In genomic region chr3:119154604-119155444, GRCm38 (mm10) we compare ENCODE assay signal across 11 mouse cellular contexts.
A peak's percentile ranks its signal among the peaks of the same experiment; 100 is the strongest.
DNase-seq lines count a peak whose midpoint lies in the region; ATAC-seq and TF ChIP-seq lines count a peak whose summit lies in the region.
"Had no signal": no experiment of that assay in that cellular context is flagged by ENCODE, and none has a peak within 500 bp of the region (broad histone marks: within the 10 kb centered on the region; RNA-seq: fewer than 3 reads in every experiment).

No protein-coding gene starts in this region.

- DNase-seq in frontal cortex, postnatal 25 days (ENCODE audit: low spot score in 2 of 2): no peak
- peak; percentile 7 for DNase-seq in R1 (ENCODE audit: low read depth, low spot score)
- no peak for DNase-seq in limb, embryonic 14.5 days (ENCODE audit: low spot score)
- no peak for DNase-seq in urinary bladder, postnatal 25 days (ENCODE audit: low spot score)
- DNase-seq in stomach, postnatal 0 days (ENCODE audit: low spot score): no peak
- no peak for DNase-seq in heart, adult 11 months

- no peaks in the 10 kb centered on the region for H3K36me3 ChIP-seq in embryonic facial prominence, embryonic 13.5 days
- H3K36me3 ChIP-seq in limb, embryonic 14.5 days (ENCODE audit: control insufficient read depth, insufficient read depth, low read length): no peaks in the 10 kb centered on the region
- no peaks in the 10 kb centered on the region for H3K36me3 ChIP-seq in stomach, postnatal 0 days (ENCODE audit: control insufficient read depth, insufficient read depth, low read length)
- H3K36me3 ChIP-seq: liver, embryonic 15.5 days had no signal

- peak overlapping the region; percentile 52 for H3K4me2 ChIP-seq in embryonic facial prominence, embryonic 13.5 days
- H3K4me2 ChIP-seq in limb, embryonic 14.5 days (replicated peaks; ENCODE audit: low read depth, low read length, severe bottlenecking): no peak overlapping the region
- no peak overlapping the region for H3K4me2 ChIP-seq in stomach, postnatal 0 days (replicated peaks; ENCODE audit: low read depth)
- H3K4me2 ChIP-seq: heart, embryonic 11.5 days; liver, embryonic 15.5 days had no signal

- no peak for TF ChIP-seq POLR2A in limb, embryonic 14.5 days (IDR thresholded peaks at IDR 0.05; ENCODE audit: borderline replicate concordance, extremely low read depth, insufficient read depth, insufficient read length)

- H3K4me1 ChIP-seq in embryonic facial prominence, embryonic 13.5 days: peaks cover 6% of the 10 kb centered on the region
- H3K4me1 ChIP-seq in limb, embryonic 14.5 days (ENCODE audit: control insufficient read depth, insufficient read depth, low read length): no peaks in the 10 kb centered on the region
- H3K4me1 ChIP-seq in stomach, postnatal 0 days (replicated peaks; ENCODE audit: control insufficient read depth, insufficient read depth): no peaks in the 10 kb centered on the region
- H3K4me1 ChIP-seq: liver, embryonic 15.5 days had no signal

- TF ChIP-seq CTCF in stomach, postnatal 0 days (IDR thresholded peaks at IDR 0.05; ENCODE audit: low read depth): no peak

- H3K27ac ChIP-seq in embryonic facial prominence, embryonic 13.5 days: no peak overlapping the region
- H3K27ac ChIP-seq in limb, embryonic 14.5 days (replicated peaks; ENCODE audit: low read depth, low read length): no peak overlapping the region
- no peak overlapping the region for H3K27ac ChIP-seq in stomach, postnatal 0 days (replicated peaks)
- H3K27ac ChIP-seq: liver, embryonic 15.5 days had no signal

- peak; percentile 65 for ATAC-seq in frontal cortex, adult (ENCODE audit: low TSS enrichment)
- no peak for ATAC-seq in embryonic facial prominence, embryonic 13.5 days (ENCODE audit: insufficient number of reproducible peaks, insufficient read depth, low FRiP score, low TSS enrichment, low read depth)
- ATAC-seq in limb, embryonic 14.5 days (ENCODE audit: low FRiP score, low read depth): no peak
- no peak for ATAC-seq in stomach, postnatal 0 days (ENCODE audit: low FRiP score, low TSS enrichment)

- H3K27me3 ChIP-seq in embryonic facial prominence, embryonic 13.5 days: no peaks in the 10 kb centered on the region
- H3K27me3 ChIP-seq in limb, embryonic 14.5 days (ENCODE audit: control insufficient read depth, insufficient read depth, low read length): no peaks in the 10 kb centered on the region
- H3K27me3 ChIP-seq in stomach, postnatal 0 days (ENCODE audit: control insufficient read depth, insufficient read depth, low read length): no peaks in the 10 kb centered on the region
- H3K27me3 ChIP-seq: CH12.LX; liver, embryonic 15.5 days had no signal

- no peaks in the 10 kb centered on the region for H3K9me3 ChIP-seq in embryonic facial prominence, embryonic 13.5 days
- no peaks in the 10 kb centered on the region for H3K9me3 ChIP-seq in limb, embryonic 14.5 days (ENCODE audit: control insufficient read depth, low read length)
- no peaks in the 10 kb centered on the region for H3K9me3 ChIP-seq in stomach, postnatal 0 days (ENCODE audit: control insufficient read depth, low read length)
- H3K9me3 ChIP-seq: liver, embryonic 15.5 days had no signal

- peak overlapping the region; percentile 18 for H3K4me3 ChIP-seq in embryonic facial prominence, embryonic 13.5 days
- H3K4me3 ChIP-seq in limb, embryonic 14.5 days (replicated peaks; ENCODE audit: low read length): no peak overlapping the region
- H3K4me3 ChIP-seq in stomach, postnatal 0 days (ENCODE audit: low read depth, low read length): no peak overlapping the region
- H3K4me3 ChIP-seq: liver, embryonic 15.5 days had no signal

- no peak overlapping the region for H3K9ac ChIP-seq in embryonic facial prominence, embryonic 13.5 days
- peak overlapping the region; percentile 36; the same call in 1 of the 2 replicates for H3K9ac ChIP-seq in limb, embryonic 14.5 days (ENCODE audit: low read depth, low read length, severe bottlenecking)
- no peak overlapping the region for H3K9ac ChIP-seq in stomach, postnatal 0 days (ENCODE audit: low read length)
- H3K9ac ChIP-seq: liver, embryonic 15.5 days had no signal

- 28% methylated on average over 17 of the region's 17 CpGs for WGBS in embryonic facial prominence, embryonic 13.5 days
- 51% methylated on average over 17 of the region's 17 CpGs for WGBS in limb, embryonic 14.5 days
- WGBS in stomach, postnatal 0 days: 56% methylated on average over 17 of the region's 17 CpGs

- TF ChIP-seq EP300 in stomach, postnatal 0 days (optimal IDR thresholded peaks at IDR 0.05): no peak
